9 mouse cellular contexts compared by ENCODE assay signal in the genomic region with DNA sequence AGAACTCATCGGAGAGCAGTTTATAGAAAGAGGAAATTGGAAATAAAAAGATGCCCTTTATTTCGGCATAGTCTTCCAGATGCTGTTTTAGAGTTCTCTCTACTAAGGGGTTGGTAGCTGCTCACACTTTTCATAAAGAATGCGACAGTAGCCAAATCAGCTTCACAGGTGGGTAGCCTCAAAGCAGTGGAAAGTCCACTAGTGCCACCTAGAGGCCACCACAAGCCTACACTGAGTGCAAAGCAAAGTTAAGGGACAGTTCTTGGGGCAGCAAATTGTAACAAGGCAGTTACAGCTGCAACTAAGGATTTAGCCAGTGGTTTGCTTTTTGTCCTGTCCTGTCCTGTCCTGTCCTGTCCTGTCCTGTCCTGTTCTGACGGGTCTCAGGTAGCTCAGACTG. TPM values are rescaled to one million over a fixed set of nuclear protein-coding genes. Genes with fewer than 3 reads are reported as not detected.
DNase-seq lines count a peak whose midpoint lies in the region; ATAC-seq lines count a peak whose summit lies in the region.
"Had no signal": no experiment of that assay in that cellular context is flagged by ENCODE, and none has a peak within 500 bp of the region (broad histone marks: within the 10 kb centered on the region; RNA-seq: fewer than 3 reads in every experiment).

No protein-coding gene starts in this region.

- H3K27me3 ChIP-seq in neural tube, embryonic 15.5 days (replicated peaks) = no peaks in the 10 kb centered on the region
- H3K27me3 ChIP-seq: embryonic facial prominence, embryonic 15.5 days had no signal

- DNase-seq in heart, postnatal 36 days = peak; percentile 4 to 12
- DNase-seq in heart, adult 9 months (ENCODE audit: low spot score in 2 of 2) = no peak
- DNase-seq in B cell, adult 2 months = peak; percentile 48 to 54
- peak; percentile 43 for DNase-seq in NIH3T3 (ENCODE audit: low read depth)
- peak; percentile 33 to 57 for DNase-seq in frontal cortex, postnatal 36 days (ENCODE audit: low spot score in 2 of 2)
- peak; percentile 54 for DNase-seq in lung, postnatal 36 days

- H3K9ac ChIP-seq in neural tube, embryonic 15.5 days (replicated peaks) = no peak overlapping the region
- H3K9ac ChIP-seq: embryonic facial prominence, embryonic 15.5 days had no signal

- H3K27ac ChIP-seq in neural tube, embryonic 15.5 days (replicated peaks) = no peak overlapping the region
- H3K27ac ChIP-seq: embryonic facial prominence, embryonic 15.5 days had no signal

- ATAC-seq in monocyte, adult 5-6 weeks (replicated peaks; ENCODE audit: insufficient number of reproducible peaks, low FRiP score, low TSS enrichment, poor library complexity, severe bottlenecking) = no peak
- ATAC-seq in neural tube, embryonic 15.5 days (ENCODE audit: low FRiP score) = no peak

- intact Hi-C loops in heart, postnatal 36 days (cut with DNase I) = loop anchor here (5.0 kb wide), 1 partner anchor 89 kb away; no protein-coding TSS in a partner anchor

- H3K36me3 ChIP-seq in neural tube, embryonic 15.5 days = no peaks in the 10 kb centered on the region
- H3K36me3 ChIP-seq: embryonic facial prominence, embryonic 15.5 days had no signal

- no peaks in the 10 kb centered on the region for H3K9me3 ChIP-seq in neural tube, embryonic 15.5 days (replicated peaks)
- H3K9me3 ChIP-seq: embryonic facial prominence, embryonic 15.5 days had no signal

- no peak overlapping the region for H3K4me3 ChIP-seq in neural tube, embryonic 15.5 days (replicated peaks)
- H3K4me3 ChIP-seq: embryonic facial prominence, embryonic 15.5 days had no signal

- H3K4me2 ChIP-seq in neural tube, embryonic 15.5 days = no peak overlapping the region
- H3K4me2 ChIP-seq: embryonic facial prominence, embryonic 15.5 days had no signal

- 50% methylated on average over 4 of the region's 4 CpGs for WGBS in neural tube, embryonic 15.5 days

- peaks cover 15% of the 10 kb centered on the region for H3K4me1 ChIP-seq in neural tube, embryonic 15.5 days
- H3K4me1 ChIP-seq: embryonic facial prominence, embryonic 15.5 days had no signal

RNA-seq across cellular contexts. Expression of a gene that starts 27.0 kb away (rescaled TPM):
- not detected for total RNA-seq in heart, postnatal 36 days (2021)
- total RNA-seq in monocyte, adult 5-6 weeks (2017) = not detected in 3 replicates
- 1.2 and 3.5 TPM in 2 replicates for polyA plus RNA-seq in neural tube, embryonic 15.5 days (2015; fragmentation: Nextera tagmentation; extraction: Ambion mirVana)

RNA-seq across cellular contexts. Expression of a gene that starts 34.3 kb away (rescaled TPM):
- 1 to 10 TPM; 1.3 to 1.7 TPM for total RNA-seq in heart, postnatal 36 days (2021)
- total RNA-seq in monocyte, adult 5-6 weeks (2017) = 0.29 to 3.0 TPM (median 0.97 TPM) in 3 replicates
- polyA plus RNA-seq in neural tube, embryonic 15.5 days (2015; fragmentation: Nextera tagmentation; extraction: Ambion mirVana) = 2.3 and 2.7 TPM in 2 replicates

RNA-seq across cellular contexts. Expression of a gene that starts 47.1 kb away (rescaled TPM):
- total RNA-seq in heart, postnatal 36 days (2021) = 10 to 100 TPM; 34.6 to 43.4 TPM
- 75.8 to 89.5 TPM (median 88.3 TPM) in 3 replicates for total RNA-seq in monocyte, adult 5-6 weeks (2017)
- polyA plus RNA-seq in neural tube, embryonic 15.5 days (2015; fragmentation: Nextera tagmentation; extraction: Ambion mirVana) = 28.6 and 32.1 TPM in 2 replicates

Comparison
In these comparisons a context has a peak if more than half of its experiments do, and no peak if none do; other contexts are left out.
1. DNase-seq: peak in heart, postnatal 36 days (2 of 2), B cell, adult 2 months (2 of 2), NIH3T3 (single experiment), frontal cortex, postnatal 36 days (2 of 2) and lung, postnatal 36 days (single experiment); none in heart, adult 9 months (0 of 2).